22 mouse cellular contexts compared by ENCODE assay signal in genomic region chr19:14873986-14874385, GRCm38 (mm10).
A peak's percentile ranks its signal among the peaks of the same experiment; 100 is the strongest.
DNase-seq lines count a peak whose midpoint lies in the region; ATAC-seq and TF ChIP-seq lines count a peak whose summit lies in the region.
"Had no signal": no experiment of that assay in that cellular context is flagged by ENCODE, and none has a peak within 500 bp of the region (broad histone marks: within the 10 kb centered on the region; RNA-seq: fewer than 3 reads in every experiment).

No protein-coding gene starts in this region.

- WGBS in intestine, embryonic 15.5 days: 91% methylated on average over 1 of the region's 1 CpGs

- peak overlapping the region; percentile 38; the same call in 1 of the 2 replicates for H3K27ac ChIP-seq in ES-Bruce4 (ENCODE audit: insufficient read depth, low read length)
- no peak overlapping the region for H3K27ac ChIP-seq in intestine, embryonic 15.5 days
- H3K27ac ChIP-seq: embryonic facial prominence, embryonic 13.5 days; embryonic facial prominence, embryonic 15.5 days; forebrain, embryonic 10.5 days; forebrain, embryonic 12.5 days had no signal

- no peaks in the 10 kb centered on the region for H3K27me3 ChIP-seq in ES-Bruce4 (ENCODE audit: control insufficient read depth, insufficient read depth, low read length, poor library complexity, severe bottlenecking)
- no peaks in the 10 kb centered on the region; the same call in 1 of the 2 replicates for H3K27me3 ChIP-seq in intestine, embryonic 15.5 days (replicated peaks)
- H3K27me3 ChIP-seq: embryonic facial prominence, embryonic 15.5 days had no signal

- no peak for TF ChIP-seq CTCF in ES-Bruce4 (IDR thresholded peaks at IDR 0.05; ENCODE audit: low read depth, low read length)

- H3K4me1 ChIP-seq in ES-Bruce4 (ENCODE audit: control insufficient read depth, insufficient read depth, low read length): peaks cover 11% of the 10 kb centered on the region
- no peaks in the 10 kb centered on the region for H3K4me1 ChIP-seq in intestine, embryonic 15.5 days (replicated peaks)
- H3K4me1 ChIP-seq: embryonic facial prominence, embryonic 15.5 days had no signal

- no peak for TF ChIP-seq POLR2A in ES-Bruce4 (IDR thresholded peaks at IDR 0.05; ENCODE audit: insufficient read depth, low read length)

- no peaks in the 10 kb centered on the region for H3K9me3 ChIP-seq in ES-Bruce4 (replicated peaks; ENCODE audit: control insufficient read depth, insufficient read depth, low read length, poor library complexity, severe bottlenecking)
- H3K9me3 ChIP-seq in intestine, embryonic 15.5 days: no peaks in the 10 kb centered on the region
- H3K9me3 ChIP-seq: embryonic facial prominence, embryonic 13.5 days; embryonic facial prominence, embryonic 15.5 days; forebrain, embryonic 10.5 days; forebrain, embryonic 12.5 days had no signal

- TF ChIP-seq EP300 in ES-Bruce4 (IDR thresholded peaks at IDR 0.05; ENCODE audit: insufficient read depth, low read depth, low read length): no peak

- H3K4me3 ChIP-seq in ES-Bruce4 (ENCODE audit: low read depth, low read length): no peak overlapping the region
- no peak overlapping the region for H3K4me3 ChIP-seq in intestine, embryonic 15.5 days (replicated peaks)
- H3K4me3 ChIP-seq: embryonic facial prominence, embryonic 13.5 days; embryonic facial prominence, embryonic 15.5 days; erythroblast, embryonic 14.5 days; forebrain, embryonic 10.5 days; forebrain, embryonic 12.5 days had no signal

- no peak for ATAC-seq in intestine, embryonic 15.5 days
- ATAC-seq: forebrain, embryonic 14.5 days; forebrain, embryonic 16.5 days had no signal

- peak; percentile 60 for DNase-seq in ES-CJ7 (ENCODE audit: low read depth, low spot score)
- DNase-seq in ZHBTc4 (ENCODE audit: low read depth, low spot score): peak; percentile 39
- DNase-seq in kidney, adult 18-20 months: no peak
- DNase-seq: adrenal gland, adult 2 months; adrenal gland, postnatal 10 days; adrenal gland, postnatal 25 days; cerebellum, adult 11 months; cerebellum, adult 18-20 months; cerebellum, adult 8-10 months; cerebellum, adult 9-11 months; cerebellum, postnatal 14 days; cerebellum, postnatal 36 days; embryo, embryonic 11 days had no signal

- no peak overlapping the region for H3K9ac ChIP-seq in ES-Bruce4 (ENCODE audit: low read depth, poor library complexity, severe bottlenecking)
- no peak overlapping the region for H3K9ac ChIP-seq in intestine, embryonic 15.5 days
- H3K9ac ChIP-seq: embryonic facial prominence, embryonic 13.5 days; embryonic facial prominence, embryonic 15.5 days; forebrain, embryonic 12.5 days had no signal

- no peaks in the 10 kb centered on the region for H3K36me3 ChIP-seq in ES-Bruce4 (ENCODE audit: control insufficient read depth, insufficient read depth, low read length, poor library complexity, severe bottlenecking)
- H3K36me3 ChIP-seq in intestine, embryonic 15.5 days: no peaks in the 10 kb centered on the region
- H3K36me3 ChIP-seq: embryonic facial prominence, embryonic 13.5 days; embryonic facial prominence, embryonic 15.5 days; forebrain, embryonic 10.5 days; forebrain, embryonic 12.5 days had no signal

- no peak overlapping the region for H3K4me2 ChIP-seq in intestine, embryonic 15.5 days (replicated peaks)
- H3K4me2 ChIP-seq: embryonic facial prominence, embryonic 13.5 days; embryonic facial prominence, embryonic 15.5 days; forebrain, embryonic 12.5 days had no signal
